Mouse (Mus musculus) T-helper 2 cell (primary cell): ENCODE data around the gene Endod1.

ENCODE experiments used
- in situ Hi-C: fragments of 300-600 bp; cut with MboI, MseI; formaldehyde crosslinking; loops from one replicate; pipeline ENCODE4 v1.15.1; 2025; ENCODE audit warnings: high pct_unique_total_duplicates

The Endod1 gene

DNA sequence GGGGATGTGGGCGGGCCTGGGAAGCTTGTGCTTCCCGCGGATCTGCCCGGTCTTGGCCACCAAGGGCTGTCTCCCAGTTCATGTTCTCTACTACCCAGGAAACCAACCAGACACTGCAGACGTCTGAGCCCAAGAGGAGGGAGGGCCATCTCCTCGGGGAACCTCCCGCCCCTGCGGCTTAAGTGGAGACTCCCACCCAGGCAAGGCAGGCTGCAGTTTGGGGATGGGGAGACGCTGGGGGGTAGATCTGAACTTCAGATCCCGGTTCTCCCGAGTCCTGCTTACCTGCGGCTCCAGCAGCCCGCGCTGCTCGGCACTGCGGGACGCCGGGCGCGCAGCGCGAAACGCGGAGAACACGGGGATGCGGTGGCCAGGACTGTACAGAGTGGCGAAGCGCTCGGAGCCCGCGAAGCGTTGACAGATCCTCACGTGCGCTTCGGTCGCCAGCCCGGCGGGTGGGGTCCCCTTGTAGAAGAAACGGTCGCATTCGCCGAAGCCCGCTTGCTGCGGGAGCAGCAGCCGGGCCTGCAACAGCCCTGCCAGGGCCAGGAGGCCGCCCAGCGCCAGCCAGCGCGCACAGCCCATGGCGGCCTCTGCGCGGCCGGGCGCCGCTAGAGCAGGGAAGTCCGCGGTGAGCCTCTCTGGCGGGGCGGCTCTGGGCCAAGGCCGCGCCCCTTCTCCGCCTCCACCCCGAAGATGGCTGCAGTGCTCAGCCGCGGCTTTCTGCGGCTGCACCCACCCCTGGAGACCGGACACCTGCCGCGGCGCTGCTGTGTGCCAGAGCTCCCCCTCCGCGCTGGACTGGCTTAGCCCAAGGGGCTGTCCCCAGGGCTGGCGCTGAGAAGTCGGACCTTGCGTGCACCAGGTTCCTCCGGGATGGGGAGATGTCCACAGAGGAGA, 671 bp downstream of the Endod1 start:
- in situ Hi-C loops, result no loop called here

DNA sequence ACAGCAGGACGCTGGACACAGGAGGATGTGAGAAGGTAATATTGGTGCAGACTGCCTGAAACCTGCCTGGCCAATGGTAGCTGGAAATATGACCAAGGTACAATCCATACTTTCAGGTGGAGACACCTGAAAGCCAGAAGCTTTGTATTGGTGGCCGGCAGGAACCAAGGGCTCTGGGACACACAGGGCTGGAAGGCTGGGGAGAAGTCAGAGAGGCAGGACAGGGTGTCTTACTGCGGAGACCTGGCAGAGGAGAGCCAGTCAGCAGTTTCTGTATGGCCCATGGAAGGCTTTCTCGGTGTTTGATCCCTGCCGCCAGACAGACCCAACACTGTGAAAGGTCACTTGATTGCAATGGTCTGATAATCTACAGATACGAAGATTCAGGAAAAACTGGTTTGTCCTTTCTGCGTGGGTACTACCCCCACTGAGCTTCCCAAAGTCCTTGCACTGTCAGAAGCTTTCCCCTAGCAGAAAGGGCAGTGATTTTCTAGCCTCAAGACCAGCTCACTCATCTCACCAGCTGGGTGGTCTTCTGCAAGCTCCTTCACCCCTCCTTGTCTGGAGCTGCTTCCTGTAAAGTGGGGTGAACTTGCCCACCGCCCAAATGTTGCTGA, 1.4 kb downstream of the Endod1 start:
- in situ Hi-C loops, result no loop called here

DNA sequence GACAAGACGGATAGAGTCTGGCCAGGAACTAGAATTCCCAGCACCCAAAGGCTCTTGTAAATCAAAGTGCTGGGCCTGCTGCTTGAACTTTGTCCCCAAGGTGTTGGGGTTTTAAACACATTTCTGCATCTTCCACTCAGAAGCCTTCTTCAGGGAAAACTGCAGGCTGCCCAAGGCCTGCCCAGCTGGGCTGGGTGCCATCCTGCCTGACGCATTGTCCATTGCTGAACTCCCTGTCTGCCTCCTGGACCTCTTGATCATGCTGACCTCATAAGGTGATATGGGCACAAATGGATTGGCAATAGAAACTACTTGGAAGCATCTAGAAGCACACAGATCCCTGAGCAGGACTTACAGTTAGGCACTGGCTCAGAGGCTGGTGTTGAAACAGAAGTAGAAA, 3.2 kb downstream of the Endod1 start:
- in situ Hi-C loops, result no loop called here

DNA sequence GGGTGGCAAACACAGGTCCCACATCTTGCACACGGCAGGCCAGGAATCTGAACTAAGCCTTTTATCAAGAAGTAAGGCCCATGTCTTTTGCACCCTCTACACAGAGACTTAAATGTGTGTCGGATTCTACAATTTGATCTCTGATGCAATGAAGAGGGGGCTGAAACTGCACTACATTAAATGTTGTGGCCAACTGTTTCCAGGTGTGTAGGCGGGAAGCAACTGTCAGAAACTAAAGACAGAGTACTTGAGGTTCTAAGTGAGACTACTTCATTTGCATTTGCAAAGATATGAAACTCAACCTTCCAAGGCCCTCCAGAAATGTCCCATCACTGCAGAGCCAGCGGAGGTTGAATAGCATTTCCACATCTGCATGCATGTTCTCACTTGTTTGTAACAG, 5.2 kb downstream of the Endod1 start:
- in situ Hi-C loops, result no loop called here

DNA sequence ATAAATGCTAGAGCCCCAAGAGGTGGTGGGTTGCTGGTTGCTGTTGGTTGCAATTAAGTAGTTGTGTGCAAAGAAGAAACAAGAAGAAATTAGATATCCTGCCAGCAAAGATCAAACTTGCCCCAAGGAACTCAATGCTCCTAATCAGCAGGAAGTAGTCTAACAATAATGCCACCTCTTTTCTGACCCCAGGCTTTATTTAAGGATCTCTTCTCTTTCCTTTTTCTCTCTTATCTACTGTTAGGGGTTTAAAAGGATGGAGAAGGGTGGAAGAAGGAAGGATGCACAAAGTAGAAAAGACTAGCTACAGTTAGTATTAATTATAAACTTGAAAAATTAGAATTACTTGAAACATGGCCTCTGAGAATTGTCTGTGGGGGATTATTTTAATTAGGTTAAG, 8.9 kb downstream of the Endod1 start:
- in situ Hi-C loops, result no loop called here

DNA sequence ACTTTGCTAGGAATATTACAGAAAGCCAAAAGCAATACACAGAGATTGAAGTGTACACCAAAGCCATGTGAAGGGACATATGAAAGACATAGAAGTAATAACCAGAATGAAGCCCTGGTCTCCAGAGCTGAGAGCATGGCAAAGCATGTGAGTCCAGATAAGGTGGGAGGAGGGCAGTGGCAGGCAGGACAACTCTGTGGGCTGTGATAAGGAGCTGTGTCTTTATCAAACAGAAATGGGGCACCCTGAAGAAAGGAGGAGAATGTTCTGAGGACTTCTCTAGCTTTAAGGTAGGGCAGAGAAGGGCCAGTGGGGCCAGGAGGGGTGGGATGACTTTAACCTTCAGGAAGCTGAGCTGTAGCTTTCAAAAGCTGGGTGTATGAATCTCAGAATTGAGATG, 12.0 kb downstream of the Endod1 start:
- in situ Hi-C loops, result no loop called here

DNA sequence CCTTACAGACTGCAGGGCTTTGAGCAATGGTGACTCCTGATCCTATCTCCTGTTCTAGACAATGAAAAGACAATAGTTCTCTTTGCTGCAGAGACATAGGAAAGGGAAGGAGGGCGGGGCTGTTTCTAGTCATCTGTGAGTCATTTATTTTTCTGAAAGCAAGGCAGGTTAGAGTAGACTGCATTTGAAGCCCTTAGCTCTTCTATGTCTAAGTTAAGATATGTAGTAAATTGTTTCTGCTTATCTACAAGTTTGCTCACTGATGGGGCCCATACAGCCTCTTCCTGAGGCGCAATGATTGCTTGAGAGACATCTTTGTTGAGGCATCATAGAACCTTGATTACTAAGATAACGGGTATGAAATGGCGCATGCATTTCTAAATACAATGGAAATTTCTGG, 13.5 kb downstream of the Endod1 start:
- in situ Hi-C loops, result no loop called here

DNA sequence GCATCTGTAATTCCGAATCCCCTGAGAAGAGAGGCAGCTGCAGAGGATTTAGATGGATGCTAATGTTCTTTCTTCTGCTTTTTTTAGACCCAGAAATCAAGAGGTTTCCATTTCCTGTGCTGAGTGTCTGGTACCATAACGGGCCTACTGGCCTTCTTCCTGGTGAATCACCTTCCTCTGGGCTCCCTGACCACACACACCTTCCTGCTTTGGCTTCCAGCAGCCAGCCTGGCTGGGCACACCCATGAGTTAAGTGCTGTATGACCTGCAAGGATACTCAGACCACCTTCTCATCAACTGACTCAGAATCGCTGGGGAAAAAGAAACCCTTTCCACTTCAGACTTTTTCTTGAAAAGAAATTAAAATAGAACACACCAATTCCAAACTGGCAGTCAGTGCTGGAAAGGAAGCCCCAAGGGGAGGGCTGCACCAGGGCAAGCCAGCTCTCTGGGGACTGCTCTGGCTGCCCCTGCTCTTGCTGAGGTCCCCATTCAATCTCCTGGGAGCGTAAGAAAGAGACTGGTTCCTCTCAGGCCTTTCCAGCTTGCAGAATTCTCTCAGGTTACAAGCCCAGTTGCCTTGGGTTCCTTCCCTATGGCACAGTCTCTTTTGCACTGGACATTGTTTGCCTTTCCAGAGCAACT, 15.7 kb downstream of the Endod1 start:
- in situ Hi-C loops, result no loop called here

DNA sequence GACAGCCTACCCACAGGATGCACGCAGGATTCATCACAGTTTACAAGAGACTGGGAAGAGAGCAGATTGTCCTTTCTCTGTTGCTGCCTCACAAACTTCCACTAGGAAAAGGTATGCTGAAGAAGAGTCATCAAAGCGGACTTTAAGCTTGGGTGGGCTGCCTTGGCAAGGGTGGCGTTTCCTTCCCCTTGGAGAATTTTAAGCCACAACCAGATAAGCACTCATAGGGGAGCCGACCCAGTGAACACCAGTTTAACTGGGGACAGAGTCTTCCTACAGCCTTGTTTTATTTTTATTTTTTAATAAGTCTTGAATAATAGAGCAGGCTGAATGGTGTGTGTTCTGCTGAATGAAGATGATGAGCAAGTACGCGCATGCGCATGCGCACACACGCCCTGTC, 16.6 kb downstream of the Endod1 start:
- in situ Hi-C loops, result no loop called here

DNA sequence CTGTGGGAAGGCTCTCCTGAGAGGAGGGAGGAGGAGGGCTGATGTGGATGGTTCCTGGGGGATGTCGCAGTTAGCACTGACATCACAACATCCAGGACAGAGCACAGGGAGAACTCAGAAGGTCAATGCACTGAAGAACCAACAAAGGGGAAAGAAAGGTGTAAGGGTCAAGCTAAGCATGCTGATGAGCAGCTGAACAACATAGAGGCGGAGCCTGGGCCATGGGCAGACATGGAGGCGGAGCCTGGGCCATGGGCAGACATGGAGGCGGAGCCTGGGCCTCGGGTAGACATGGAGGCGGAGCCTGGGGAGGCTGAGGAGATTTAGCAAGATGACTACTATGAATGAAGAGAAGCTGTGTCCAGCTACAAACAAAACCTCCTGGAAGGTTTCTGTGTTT, 17.8 kb downstream of the Endod1 start:
- in situ Hi-C loops, result no loop called here

DNA sequence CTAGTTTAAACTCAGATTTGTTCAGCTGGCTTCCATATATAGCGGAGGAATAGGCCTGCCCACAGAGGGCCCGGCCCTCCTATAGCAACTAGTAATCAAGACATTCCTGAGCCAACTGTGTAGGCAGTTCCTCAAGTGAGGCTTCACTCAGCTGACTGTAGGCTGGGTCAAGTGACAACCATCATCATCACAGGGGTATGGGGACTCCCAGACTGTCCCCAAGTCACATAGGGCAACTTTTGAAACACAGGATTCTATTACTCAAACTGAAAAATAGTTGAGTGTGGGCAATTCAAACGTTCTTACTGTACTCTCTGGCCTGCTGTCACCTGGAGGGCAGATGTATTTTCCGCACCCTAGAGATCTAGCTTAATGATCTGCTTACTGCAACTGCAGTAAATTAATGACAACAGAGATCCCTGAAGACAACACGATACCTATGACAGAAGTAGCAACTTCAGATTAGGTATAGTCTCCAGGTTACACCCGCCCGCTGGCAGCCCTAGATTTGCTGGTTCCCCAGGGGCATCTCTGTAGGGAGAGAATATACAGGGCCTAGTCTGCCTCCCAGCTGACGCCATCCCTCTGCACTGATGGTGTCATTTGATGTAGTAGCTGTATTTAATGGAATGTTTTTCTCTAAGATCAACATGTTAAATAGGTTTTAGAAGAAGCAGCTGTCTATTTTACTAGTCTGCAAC, 19.1 kb downstream of the Endod1 start:
- in situ Hi-C loops, result no loop called here

DNA sequence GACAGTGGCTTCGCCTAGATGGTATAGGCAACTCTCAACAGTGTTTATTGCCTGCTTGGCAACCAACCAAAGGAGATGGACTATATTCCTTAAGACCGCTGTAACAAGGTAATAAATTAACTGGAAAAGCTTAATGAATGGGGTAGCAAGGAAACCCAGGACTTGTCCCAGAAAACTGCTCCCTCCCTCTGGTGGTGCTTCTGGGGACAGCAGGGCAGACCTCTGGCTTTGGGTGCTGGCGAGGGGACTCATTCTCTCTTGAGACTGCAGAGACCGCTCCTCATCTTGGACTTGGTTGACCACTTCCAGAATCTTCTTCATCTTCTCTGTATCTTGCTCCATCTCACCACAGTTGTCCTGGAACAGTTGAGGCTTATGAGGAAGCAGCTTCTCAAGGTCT, 24.3 kb downstream of the Endod1 start:
- in situ Hi-C loops, result no loop called here

DNA sequence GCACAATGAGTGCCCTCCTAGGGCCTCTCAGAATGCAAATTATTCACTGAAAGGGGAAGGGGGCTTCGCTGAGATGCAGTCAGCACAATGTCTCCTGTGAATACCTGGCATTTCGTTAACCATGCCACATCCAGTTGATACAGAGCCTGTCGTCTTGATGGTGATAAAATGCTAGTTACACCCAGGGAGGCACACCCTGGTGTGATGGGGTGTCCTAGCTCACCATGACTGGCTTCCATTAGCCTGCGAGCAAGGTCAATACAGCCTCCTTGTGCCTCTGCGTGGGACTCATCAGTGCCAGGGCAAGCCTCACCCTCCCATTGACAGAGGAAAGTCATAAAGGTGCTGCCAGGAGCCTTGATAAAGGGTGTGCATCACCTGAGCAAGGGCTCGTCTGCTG, 26.5 kb downstream of the Endod1 start:
- in situ Hi-C loops, result no loop called here

DNA sequence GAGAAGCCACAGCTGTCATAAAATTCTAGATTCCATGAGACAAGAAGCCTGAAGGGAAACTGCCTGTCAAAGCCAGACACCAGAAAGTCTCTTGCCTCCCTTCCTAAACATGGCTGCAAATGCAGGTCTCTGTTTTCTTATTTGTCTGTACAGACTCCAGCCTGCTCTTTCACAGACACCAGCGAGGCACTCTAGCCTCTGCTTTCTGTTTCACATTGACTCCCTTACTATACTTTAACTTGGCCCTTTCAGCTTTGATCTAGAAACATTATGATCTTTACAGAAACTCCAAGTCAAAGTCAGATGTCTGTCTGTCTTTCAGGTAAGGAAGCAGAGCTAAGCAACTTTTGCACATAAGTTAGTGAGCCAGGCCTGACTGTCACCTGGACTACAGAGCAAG, 29.0 kb downstream of the Endod1 start:
- in situ Hi-C loops, result no loop called here

DNA sequence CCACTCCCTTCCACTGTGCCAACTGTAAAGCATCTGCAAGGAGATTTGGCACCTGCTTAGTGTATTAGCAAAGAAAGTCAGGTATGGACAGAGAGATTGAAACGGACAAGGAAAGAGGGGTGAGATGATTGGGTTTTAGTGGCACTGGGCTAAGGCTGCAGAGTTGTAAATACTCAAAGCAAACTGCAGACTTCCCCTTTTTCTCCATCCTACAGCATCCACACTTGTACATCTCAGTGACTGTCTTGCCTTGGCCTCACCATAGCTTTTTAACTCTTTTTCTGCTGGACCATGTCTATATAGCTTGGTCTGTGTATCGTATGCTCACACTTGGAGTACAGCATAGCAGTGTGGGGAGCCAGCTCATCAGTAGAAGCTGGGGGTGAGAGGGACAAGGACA, 30.5 kb downstream of the Endod1 start:
- in situ Hi-C loops, result no loop called here

DNA sequence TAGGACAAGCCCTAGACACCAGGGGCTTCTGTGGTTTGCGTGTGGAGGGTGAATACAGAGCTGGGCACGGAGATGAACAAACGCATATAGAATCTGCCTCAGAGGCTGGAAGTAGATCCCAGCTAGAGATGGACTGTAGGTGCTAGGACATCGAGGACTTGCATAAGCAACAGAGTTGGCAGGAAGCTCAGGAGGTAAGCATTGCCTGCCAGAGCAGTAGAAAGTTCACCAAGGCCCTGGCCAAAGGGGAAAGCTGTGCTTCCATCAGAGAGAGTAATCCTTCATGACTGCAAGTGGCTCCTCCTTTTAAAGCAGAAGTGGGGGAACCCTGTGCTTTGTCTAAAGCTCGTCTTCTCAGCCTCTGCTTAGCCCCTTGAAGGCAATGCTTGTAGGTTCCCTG, 31.9 kb downstream of the Endod1 start:
- in situ Hi-C loops, result loop anchor here (5.0 kb wide), 1 partner anchor 38 kb away; no protein-coding TSS in a partner anchor

DNA sequence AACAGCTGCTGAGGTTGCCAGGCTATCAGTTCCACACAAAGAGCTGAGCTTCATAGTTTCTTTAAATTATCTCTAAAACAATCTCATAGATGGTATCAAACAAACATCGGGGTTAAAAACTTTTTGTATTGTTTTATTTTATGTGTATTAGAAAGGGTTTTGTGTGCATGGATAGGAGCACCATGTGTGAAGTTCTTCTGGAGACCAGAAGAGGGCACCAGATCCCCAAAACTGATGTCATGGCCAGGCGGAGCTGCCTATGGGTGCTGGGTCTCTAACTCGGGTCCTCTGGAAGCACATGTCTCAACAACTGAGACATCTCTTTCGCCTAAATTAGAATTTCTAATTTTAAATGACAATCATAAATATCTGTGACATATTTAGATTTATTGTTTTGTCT, 32.9 kb downstream of the Endod1 start:
- in situ Hi-C loops, result loop anchor here (5.0 kb wide), 1 partner anchor 39 kb away; no protein-coding TSS in a partner anchor

DNA sequence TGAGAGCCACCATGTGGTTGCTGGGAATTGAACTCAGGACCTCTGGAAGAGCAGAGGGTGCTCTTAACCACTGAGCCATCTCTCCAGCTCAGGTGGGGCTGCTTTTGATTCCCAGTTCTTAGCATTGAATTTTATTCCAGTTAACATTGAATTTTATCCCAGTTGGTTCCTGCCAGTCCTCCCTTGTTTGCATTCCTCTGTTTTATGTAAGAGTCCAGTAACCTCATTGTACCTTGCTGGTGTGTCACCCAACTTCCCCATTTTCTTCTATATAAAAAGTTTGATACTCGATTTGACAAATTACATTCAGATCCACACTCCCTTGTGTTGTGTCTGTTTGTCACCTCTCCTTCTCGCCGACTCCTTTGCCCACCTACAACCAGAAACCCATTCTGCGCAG, 35.4 kb downstream of the Endod1 start:
- in situ Hi-C loops, result loop anchor here (5.0 kb wide), 1 partner anchor 41 kb away; no protein-coding TSS in a partner anchor

DNA sequence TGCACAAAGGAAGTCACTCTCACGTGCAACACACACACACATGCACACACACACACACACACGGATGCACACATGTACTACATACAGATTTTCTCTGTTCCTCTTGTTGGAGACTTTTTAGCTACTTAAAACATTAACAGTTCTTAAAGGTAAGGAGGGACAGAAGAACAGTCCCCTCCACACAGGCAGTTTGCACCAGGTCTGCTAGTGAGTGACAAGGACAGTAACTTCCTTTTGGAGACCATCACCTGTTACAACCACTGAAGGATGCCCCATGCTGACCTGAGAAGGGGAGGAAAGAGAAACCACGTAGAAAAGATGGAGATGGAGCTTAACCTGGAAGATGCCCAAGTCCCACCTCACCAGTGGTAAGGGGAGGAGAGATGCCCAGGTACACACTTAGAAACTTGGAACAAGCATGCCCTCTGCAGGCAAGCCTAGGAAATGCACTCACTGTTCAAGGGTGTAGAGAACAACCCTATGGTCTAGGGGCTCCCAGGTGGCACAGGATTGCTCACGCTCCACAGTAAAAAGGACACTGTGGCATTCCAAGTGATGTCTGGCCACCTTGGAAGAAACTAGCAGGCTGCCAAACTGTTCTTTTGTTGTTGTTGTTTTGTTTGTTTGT, 39.2 kb downstream of the Endod1 start:
- in situ Hi-C loops, result loop anchor here (5.0 kb wide), 1 partner anchor 450 kb away; no protein-coding TSS in a partner anchor

DNA sequence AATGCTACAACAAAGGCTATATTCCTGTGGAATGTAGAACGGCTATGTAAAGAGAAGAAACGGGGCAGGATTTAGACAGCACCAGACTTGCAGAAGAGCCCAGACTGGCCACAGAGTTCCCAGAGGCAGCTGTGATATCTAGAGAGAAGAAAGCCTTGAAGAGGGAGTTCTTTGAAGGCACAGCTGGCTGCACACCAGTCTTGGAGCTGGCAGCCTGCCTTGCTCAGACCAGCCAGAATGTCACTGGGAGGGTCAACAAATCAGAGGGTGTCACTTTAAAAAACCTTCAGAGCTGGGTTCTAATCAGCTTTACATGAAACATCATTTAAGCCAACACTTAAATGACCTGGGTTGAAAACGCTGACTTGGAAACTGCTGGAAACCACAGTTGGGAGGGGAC, 42.6 kb downstream of the Endod1 start:
- in situ Hi-C loops, result no loop called here

DNA sequence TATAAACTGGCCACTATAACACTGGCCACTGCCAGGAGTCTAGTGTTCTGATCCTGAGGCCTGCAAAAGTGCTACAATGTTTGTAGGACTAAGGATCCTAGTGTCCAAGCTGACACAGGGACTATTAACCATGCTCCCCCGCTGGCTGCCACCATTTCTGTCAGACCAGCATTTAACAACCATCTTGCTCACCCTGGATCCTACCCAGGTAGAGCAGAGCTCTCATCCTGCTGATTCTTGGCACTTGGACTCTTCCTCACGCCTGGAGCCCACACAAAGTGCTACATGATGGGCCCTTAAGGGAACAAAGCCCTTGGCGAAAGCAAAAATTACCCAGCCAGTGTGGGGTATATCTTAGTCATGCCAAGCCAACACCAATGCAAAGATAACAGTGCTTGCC, 44.4 kb downstream of the Endod1 start:
- in situ Hi-C loops, result no loop called here

DNA sequence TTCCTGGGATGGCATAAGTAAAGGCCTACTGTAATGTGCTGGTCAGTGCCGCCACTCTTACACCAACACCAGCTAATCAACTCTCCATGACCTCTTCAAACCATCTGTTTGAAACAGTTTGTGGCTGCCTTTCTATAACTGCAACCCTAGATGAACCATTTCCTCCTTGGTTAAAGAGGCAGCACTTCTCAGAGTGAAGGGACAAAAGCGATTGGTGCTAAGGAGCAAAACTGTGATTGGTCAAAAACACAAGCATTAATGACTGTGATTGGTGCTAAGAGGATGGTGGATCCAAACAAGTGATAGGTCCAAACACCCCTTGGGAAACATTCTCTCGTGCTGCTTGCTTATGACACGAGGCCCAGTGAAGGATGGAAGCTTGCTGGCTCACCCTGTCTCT, 45.5 kb downstream of the Endod1 start:
- in situ Hi-C loops, result no loop called here
